Mouse (Mus musculus): ENCODE results near the gene Stk38. TPM values are rescaled to one million over a fixed set of nuclear protein-coding genes. Genes with fewer than 3 reads are reported as not detected.
"Not testable (repeated sequence)": the region's sequence is repeated elsewhere in the genome, so short reads cannot be mapped to it uniquely, and the experiment has no call there.

Stk38 gene
- polyA plus RNA-seq, 1 experiment from 2014 or later: 102 TPM

DNA sequence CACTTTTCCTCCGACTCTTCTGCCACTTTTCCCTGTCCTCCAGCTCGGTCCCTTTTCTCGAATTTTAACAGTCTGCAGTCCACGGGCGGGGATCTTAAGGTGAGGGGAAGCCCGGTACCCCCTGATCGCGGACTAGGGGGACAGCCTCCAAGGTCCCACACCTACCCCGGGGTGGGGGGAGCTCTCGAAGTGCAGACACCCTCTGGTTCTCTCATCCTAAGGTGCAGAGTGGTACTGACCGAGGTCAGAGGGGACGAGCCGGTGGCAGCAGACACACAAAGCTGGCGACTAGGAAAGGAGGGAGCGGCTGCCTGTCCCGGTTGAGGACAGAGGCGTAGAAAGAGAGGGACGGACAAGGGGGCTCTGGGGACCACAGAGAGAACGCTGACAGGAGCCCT is 553 bp downstream of the Stk38 start:
- ATAC-seq (ENCODE audit: low FRiP score, low TSS enrichment) (no peak), DNase-seq (no peak)
- H3K9ac ChIP-seq (replicated peaks; ENCODE audit: low read length): peak overlapping the region; percentile 94
- peak overlapping the region; percentile 78 for H3K4me2 ChIP-seq (ENCODE audit: low read length)
- peak overlapping the region; percentile 94 for H3K27ac ChIP-seq (replicated peaks; ENCODE audit: low read depth, low read length)
- H3K36me3 ChIP-seq (ENCODE audit: control insufficient read depth, insufficient read depth, low read length): no peaks in the 10 kb centered on the region
- H3K4me3 ChIP-seq (replicated peaks; ENCODE audit: low read depth, low read length): peak overlapping the region; percentile 83
- peaks cover 15% of the 10 kb centered on the region for H3K4me1 ChIP-seq (ENCODE audit: control insufficient read depth, insufficient read depth, low read length)
- no peaks in the 10 kb centered on the region for H3K9me3 ChIP-seq (ENCODE audit: control insufficient read depth, low read length)
- WGBS: under 1% methylated on average over 19 of the region's 19 CpGs
- no peaks in the 10 kb centered on the region for H3K27me3 ChIP-seq (ENCODE audit: control insufficient read depth, insufficient read depth, low read length)

DNA sequence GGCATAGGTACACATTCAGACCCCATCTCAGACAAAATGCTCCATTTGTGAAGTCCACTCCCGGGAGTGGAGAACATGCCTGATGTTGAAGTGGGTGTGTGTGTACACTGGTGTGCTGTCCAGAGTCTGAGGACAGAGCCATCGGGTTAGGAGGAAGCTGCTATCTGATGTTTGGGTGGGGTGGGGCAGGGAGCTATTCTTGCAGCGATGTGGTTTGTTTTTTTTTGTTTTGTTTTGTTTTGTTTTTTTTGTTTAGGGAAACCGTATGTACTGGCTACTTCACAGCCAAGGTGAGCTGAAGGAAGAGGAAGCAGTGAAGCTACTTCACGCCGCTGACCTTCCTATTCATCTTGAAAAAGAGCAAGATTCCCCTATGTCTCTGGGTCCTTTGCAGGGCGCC is 983 bp downstream of the Stk38 start:
- 9% methylated on average over 7 of the region's 7 CpGs for WGBS
- Histone ChIP-seq H3K36me3 (ENCODE audit: control insufficient read depth, insufficient read depth, low read length) (no peaks in the 10 kb centered on the region), H3K9ac (replicated peaks; ENCODE audit: low read length) (peak overlapping the region; percentile 94), H3K4me3 (replicated peaks; ENCODE audit: low read depth, low read length) (peak overlapping the region; percentile 83), H3K4me2 (ENCODE audit: low read length) (peak overlapping the region; percentile 78), H3K27me3 (ENCODE audit: control insufficient read depth, insufficient read depth, low read length) (no peaks in the 10 kb centered on the region), H3K27ac (replicated peaks; ENCODE audit: low read depth, low read length) (peak overlapping the region; percentile 94), H3K4me1 (ENCODE audit: control insufficient read depth, insufficient read depth, low read length) (peaks cover 15% of the 10 kb centered on the region), H3K9me3 (ENCODE audit: control insufficient read depth, low read length) (no peaks in the 10 kb centered on the region)
- ATAC-seq (ENCODE audit: low FRiP score, low TSS enrichment) (no peak), DNase-seq (peak; percentile 34)

DNA sequence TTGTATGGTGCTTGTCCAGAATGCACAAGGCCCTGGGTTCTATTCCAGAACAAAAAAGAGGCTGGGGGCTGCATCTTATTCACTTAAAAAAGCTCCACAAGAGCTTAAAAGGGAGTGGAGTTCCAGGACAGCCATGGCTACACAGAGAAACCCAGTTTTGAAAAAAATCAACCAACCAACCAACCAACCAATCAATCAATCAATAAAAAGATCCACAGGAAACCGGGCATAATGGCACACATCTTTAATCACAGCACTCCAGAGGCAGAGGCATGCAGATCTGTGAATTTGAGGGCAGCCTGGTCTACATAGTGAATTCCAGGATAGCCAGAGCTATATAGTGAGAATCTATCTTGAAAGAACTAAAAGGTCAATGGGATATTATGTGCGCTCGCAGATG is 2.8 kb downstream of the Stk38 start:
- H3K9ac ChIP-seq (replicated peaks; ENCODE audit: low read length): no peak overlapping the region
- no peak overlapping the region for H3K27ac ChIP-seq (replicated peaks; ENCODE audit: low read depth, low read length)
- no peak overlapping the region; the same call in 1 of the 2 replicates for H3K4me3 ChIP-seq (replicated peaks; ENCODE audit: low read depth, low read length)
- 92% methylated on average over 3 of the region's 3 CpGs for WGBS
- DNase-seq (no peak), ATAC-seq (ENCODE audit: low FRiP score, low TSS enrichment) (no peak)
- no peaks in the 10 kb centered on the region for H3K27me3 ChIP-seq (ENCODE audit: control insufficient read depth, insufficient read depth, low read length)
- no peaks in the 10 kb centered on the region for H3K9me3 ChIP-seq (ENCODE audit: control insufficient read depth, low read length)
- H3K36me3 ChIP-seq (ENCODE audit: control insufficient read depth, insufficient read depth, low read length): peaks cover 10% of the 10 kb centered on the region
- H3K4me1 ChIP-seq (ENCODE audit: control insufficient read depth, insufficient read depth, low read length): peaks cover 15% of the 10 kb centered on the region
- H3K4me2 ChIP-seq (ENCODE audit: low read length): peak overlapping the region; percentile 78

DNA sequence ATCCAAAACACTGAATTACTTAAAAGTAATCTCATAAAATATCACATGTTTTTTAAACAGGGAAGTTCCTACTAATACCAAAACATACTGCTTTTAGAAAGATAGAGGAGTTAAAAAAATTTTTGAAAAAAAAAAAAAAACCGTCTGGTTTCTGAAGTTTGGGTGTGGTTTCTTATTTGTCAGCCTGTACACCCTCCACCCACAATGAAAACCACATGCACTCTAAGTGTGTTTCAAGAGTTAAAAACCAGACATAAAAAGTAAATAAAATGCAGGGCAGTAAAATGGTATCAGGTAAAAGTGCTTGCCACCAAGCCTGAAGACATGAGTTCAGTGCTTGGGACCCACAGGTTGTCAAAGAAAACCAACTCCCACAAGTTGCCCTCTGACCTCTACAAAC is 4.1 kb downstream of the Stk38 start:
- Histone ChIP-seq H3K36me3 (ENCODE audit: control insufficient read depth, insufficient read depth, low read length) (peaks cover 22% of the 10 kb centered on the region), H3K27me3 (ENCODE audit: control insufficient read depth, insufficient read depth, low read length) (no peaks in the 10 kb centered on the region), H3K27ac (replicated peaks; ENCODE audit: low read depth, low read length) (no peak overlapping the region), H3K4me3 (replicated peaks; ENCODE audit: low read depth, low read length) (no peak overlapping the region), H3K9me3 (ENCODE audit: control insufficient read depth, low read length) (no peaks in the 10 kb centered on the region), H3K4me2 (ENCODE audit: low read length) (no peak overlapping the region), H3K9ac (replicated peaks; ENCODE audit: low read length) (no peak overlapping the region), H3K4me1 (ENCODE audit: control insufficient read depth, insufficient read depth, low read length) (peaks cover 15% of the 10 kb centered on the region)
- no peak for ATAC-seq (ENCODE audit: low FRiP score, low TSS enrichment)
- DNase-seq: no peak
- 76% methylated on average over 1 of the region's 1 CpGs for WGBS

DNA sequence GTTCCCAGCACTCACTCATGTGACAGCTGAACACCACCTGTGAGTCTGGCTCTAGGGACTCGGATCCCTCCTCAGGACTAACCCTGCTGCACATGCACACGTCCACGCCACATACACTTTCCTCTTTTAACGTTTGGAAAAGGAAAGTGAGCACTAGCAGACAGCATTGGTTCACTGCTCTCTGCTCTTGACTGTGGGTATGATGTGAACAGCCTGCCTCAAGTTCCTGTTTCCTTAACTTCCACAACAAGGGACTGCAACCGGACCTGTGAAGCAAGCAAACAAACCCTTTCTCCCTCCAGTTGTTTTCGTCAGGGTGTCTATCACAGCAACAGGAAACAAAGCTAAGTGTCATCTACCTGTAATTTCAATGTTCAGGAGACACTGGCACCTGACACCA is 7.3 kb downstream of the Stk38 start:
- Histone ChIP-seq H3K4me1 (ENCODE audit: control insufficient read depth, insufficient read depth, low read length) (peaks cover 5% of the 10 kb centered on the region), H3K36me3 (ENCODE audit: control insufficient read depth, insufficient read depth, low read length) (peaks cover 47% of the 10 kb centered on the region), H3K9ac (replicated peaks; ENCODE audit: low read length) (no peak overlapping the region), H3K27ac (replicated peaks; ENCODE audit: low read depth, low read length) (no peak overlapping the region), H3K4me2 (ENCODE audit: low read length) (no peak overlapping the region), H3K4me3 (replicated peaks; ENCODE audit: low read depth, low read length) (no peak overlapping the region), H3K27me3 (ENCODE audit: control insufficient read depth, insufficient read depth, low read length) (no peaks in the 10 kb centered on the region), H3K9me3 (ENCODE audit: control insufficient read depth, low read length) (no peaks in the 10 kb centered on the region)
- no peak for DNase-seq
- ATAC-seq (ENCODE audit: low FRiP score, low TSS enrichment): no peak
- 95% methylated on average over 6 of the region's 6 CpGs for WGBS

DNA sequence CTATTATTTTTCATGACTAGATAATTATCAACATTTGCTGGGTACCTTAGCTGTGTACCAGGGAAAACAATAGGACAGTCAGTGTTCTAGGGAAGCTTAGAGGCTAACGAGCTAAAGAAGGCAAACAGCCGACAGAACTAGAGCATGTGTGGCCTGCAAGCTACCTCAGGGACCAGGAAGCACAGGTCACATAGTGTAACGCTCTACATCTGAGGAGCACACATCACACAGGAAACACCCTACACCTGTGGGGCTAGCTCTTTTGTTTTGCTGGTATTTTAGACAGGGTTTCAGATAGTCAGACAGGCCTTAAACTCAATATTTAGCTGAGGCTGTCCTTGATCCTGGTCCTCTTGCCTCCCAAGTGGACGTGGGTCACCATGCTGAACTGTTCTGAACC is 13.2 kb downstream of the Stk38 start:
- Histone ChIP-seq H3K27ac (replicated peaks; ENCODE audit: low read depth, low read length) (no peak overlapping the region), H3K9me3 (ENCODE audit: control insufficient read depth, low read length) (no peaks in the 10 kb centered on the region), H3K4me3 (replicated peaks; ENCODE audit: low read depth, low read length) (no peak overlapping the region), H3K36me3 (ENCODE audit: control insufficient read depth, insufficient read depth, low read length) (peaks cover 69% of the 10 kb centered on the region), H3K4me2 (ENCODE audit: low read length) (no peak overlapping the region), H3K9ac (replicated peaks; ENCODE audit: low read length) (no peak overlapping the region), H3K4me1 (ENCODE audit: control insufficient read depth, insufficient read depth, low read length) (no peaks in the 10 kb centered on the region), H3K27me3 (ENCODE audit: control insufficient read depth, insufficient read depth, low read length) (no peaks in the 10 kb centered on the region)
- DNase-seq: no peak
- 93% methylated on average over 4 of the region's 4 CpGs for WGBS
- no peak for ATAC-seq (ENCODE audit: low FRiP score, low TSS enrichment)

DNA sequence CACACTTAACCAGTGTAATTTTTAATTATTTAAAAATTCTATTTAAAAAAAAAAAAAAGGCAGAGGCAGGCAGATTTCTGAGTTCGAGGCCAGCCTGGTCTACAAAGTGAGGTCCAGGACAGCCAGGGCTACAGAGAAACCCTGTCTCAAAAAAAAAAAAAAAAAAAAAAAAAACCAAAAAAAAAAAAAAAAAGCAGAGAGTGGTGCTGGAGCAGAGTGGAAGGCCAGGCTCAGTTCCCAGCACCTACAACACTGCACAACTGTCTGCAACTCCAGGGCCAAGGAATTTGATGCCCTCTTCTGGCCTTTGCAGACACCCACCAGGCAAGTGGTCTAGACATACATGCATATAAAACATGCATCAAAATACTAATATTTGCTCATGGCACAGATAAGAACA is 14.8 kb downstream of the Stk38 start:
- H3K27ac ChIP-seq (replicated peaks; ENCODE audit: low read depth, low read length); H3K4me2 ChIP-seq (ENCODE audit: low read length); DNase-seq; H3K4me1 ChIP-seq (ENCODE audit: control insufficient read depth, insufficient read depth, low read length); H3K9ac ChIP-seq (replicated peaks; ENCODE audit: low read length); H3K4me3 ChIP-seq (replicated peaks; ENCODE audit: low read depth, low read length); ATAC-seq (ENCODE audit: low FRiP score, low TSS enrichment); H3K9me3 ChIP-seq (ENCODE audit: control insufficient read depth, low read length); H3K27me3 ChIP-seq (ENCODE audit: control insufficient read depth, insufficient read depth, low read length): not testable (repeated sequence)
- H3K36me3 ChIP-seq (ENCODE audit: control insufficient read depth, insufficient read depth, low read length): peaks cover 68% of the 10 kb centered on the region
- 100% methylated on average over 1 of the region's 1 CpGs for WGBS

DNA sequence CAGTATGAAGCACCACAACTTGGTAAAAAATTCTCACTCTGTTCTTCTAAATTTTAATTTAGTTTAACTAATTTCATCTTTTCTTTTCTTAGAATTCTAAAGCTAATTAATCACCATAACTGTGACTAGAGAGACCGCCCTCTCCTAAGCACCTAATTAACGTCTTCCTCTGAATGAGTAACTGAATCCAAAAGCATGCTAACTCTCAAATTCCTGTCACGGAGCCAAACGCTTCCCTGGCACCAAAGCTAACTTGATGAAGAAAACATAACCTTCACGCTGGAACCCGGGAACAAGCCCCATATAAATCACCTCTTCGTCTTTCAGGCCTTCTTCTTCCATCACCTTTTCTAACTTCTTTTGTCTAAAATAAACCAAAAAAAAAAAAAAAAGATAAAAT is 15.7 kb downstream of the Stk38 start:
- Histone ChIP-seq H3K27me3 (ENCODE audit: control insufficient read depth, insufficient read depth, low read length) (no peaks in the 10 kb centered on the region), H3K27ac (replicated peaks; ENCODE audit: low read depth, low read length) (no peak overlapping the region), H3K4me2 (ENCODE audit: low read length) (no peak overlapping the region), H3K4me3 (replicated peaks; ENCODE audit: low read depth, low read length) (no peak overlapping the region), H3K4me1 (ENCODE audit: control insufficient read depth, insufficient read depth, low read length) (no peaks in the 10 kb centered on the region), H3K9me3 (ENCODE audit: control insufficient read depth, low read length) (no peaks in the 10 kb centered on the region), H3K9ac (replicated peaks; ENCODE audit: low read length) (no peak overlapping the region), H3K36me3 (ENCODE audit: control insufficient read depth, insufficient read depth, low read length) (peaks cover 68% of the 10 kb centered on the region)
- ATAC-seq (ENCODE audit: low FRiP score, low TSS enrichment) (no peak), DNase-seq (no peak)
- 77% methylated on average over 7 of the region's 7 CpGs for WGBS

DNA sequence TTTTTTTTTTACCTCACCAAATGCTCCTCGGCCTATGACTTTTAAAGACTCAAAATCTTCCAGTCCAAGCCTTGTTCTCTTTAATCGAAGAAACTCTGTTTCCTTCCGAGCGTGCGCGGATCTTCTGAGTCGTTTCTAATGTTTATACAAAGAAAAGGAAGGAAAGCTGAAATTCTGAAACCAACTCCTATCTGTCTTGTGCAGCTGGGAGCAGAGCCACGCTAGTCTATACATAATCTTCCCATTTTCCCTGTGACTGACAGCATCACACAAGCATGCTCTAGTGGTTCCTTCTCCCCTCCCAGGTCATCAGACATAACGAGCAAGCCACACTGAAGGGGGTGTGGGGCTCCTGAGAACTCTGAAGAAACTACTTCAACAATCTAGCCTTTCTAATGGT is 16.5 kb downstream of the Stk38 start:
- H3K9ac ChIP-seq (replicated peaks; ENCODE audit: low read length): no peak overlapping the region
- no peaks in the 10 kb centered on the region for H3K27me3 ChIP-seq (ENCODE audit: control insufficient read depth, insufficient read depth, low read length)
- 92% methylated on average over 9 of the region's 9 CpGs for WGBS
- DNase-seq (no peak), ATAC-seq (ENCODE audit: low FRiP score, low TSS enrichment) (no peak)
- H3K9me3 ChIP-seq (ENCODE audit: control insufficient read depth, low read length): no peaks in the 10 kb centered on the region
- H3K4me2 ChIP-seq (ENCODE audit: low read length): no peak overlapping the region
- no peak overlapping the region for H3K27ac ChIP-seq (replicated peaks; ENCODE audit: low read depth, low read length)
- H3K4me1 ChIP-seq (ENCODE audit: control insufficient read depth, insufficient read depth, low read length): no peaks in the 10 kb centered on the region
- H3K36me3 ChIP-seq (ENCODE audit: control insufficient read depth, insufficient read depth, low read length): peaks cover 69% of the 10 kb centered on the region
- H3K4me3 ChIP-seq (replicated peaks; ENCODE audit: low read depth, low read length): no peak overlapping the region
